Mouse (Mus musculus) embryonic facial prominence, embryonic 15.5 days (tissue): ENCODE results near the gene Hyal3. TPM values are rescaled to one million over a fixed set of nuclear protein-coding genes. Genes with fewer than 3 reads are reported as not detected.
A peak's percentile ranks its signal among the peaks of the same experiment; 100 is the strongest.
"Not testable (repeated sequence)": the region's sequence is repeated elsewhere in the genome, so short reads cannot be mapped to it uniquely, and the experiment has no call there.

Experiments
- ATAC-seq: fragments of 200-750 bp; cut with Nextera tagmentation; 2 replicates; pipeline ENCODE4 v1.8.0; 2017; ENCODE audit warnings: low read depth, moderate TSS enrichment; ENCODE audit not compliant: insufficient number of reproducible peaks, low FRiP score, low TSS enrichment
- H3K27ac ChIP-seq: fragments of 300-500 bp; sonication (generic); replicated peaks from 2 replicates; pipeline ENCODE4 v1.5.1; 2015; ENCODE audit warnings: mild to moderate bottlenecking, inconsistent platforms
- H3K27me3 ChIP-seq: fragments of 300-500 bp; sonication (generic); 2 replicates; pipeline ENCODE4 v1.6.1; 2015; ENCODE audit warnings: inconsistent platforms
- H3K36me3 ChIP-seq: fragments of 300-500 bp; sonication (generic); 2 replicates; pipeline ENCODE4 v1.6.1; 2015; ENCODE audit warnings: mild to moderate bottlenecking, inconsistent platforms
- H3K4me1 ChIP-seq: fragments of 300-500 bp; sonication (generic); 2 replicates; pipeline ENCODE4 v1.6.1; 2015; ENCODE audit warnings: inconsistent platforms
- H3K4me2 ChIP-seq: fragments of 300-500 bp; sonication (generic); replicated peaks from 2 replicates; pipeline ENCODE4 v1.6.1; 2015; ENCODE audit warnings: mild to moderate bottlenecking, inconsistent platforms
- H3K4me3 ChIP-seq: fragments of 300-500 bp; sonication (generic); replicated peaks from 2 replicates; pipeline ENCODE4 v1.5.1; 2015; ENCODE audit warnings: mild to moderate bottlenecking, inconsistent platforms
- H3K9ac ChIP-seq: fragments of 300-500 bp; sonication (generic); 2 replicates; pipeline ENCODE4 v1.6.1; 2015; ENCODE audit warnings: inconsistent platforms
- H3K9me3 ChIP-seq: fragments of 300-500 bp; sonication (generic); replicated peaks from 2 replicates; pipeline ENCODE4 v1.6.1; 2016; ENCODE audit warnings: inconsistent platforms
- WGBS: fragments of 180-500 bp; shearing (Covaris S2); methylation state at CpG from one replicate; pipeline ENCODE4 v1.1.7; 2015; 5-methylcytosine and 5-hydroxymethylcytosine counted together
- polyA plus RNA-seq: library from polyadenylated mRNA; unstranded; fragments of >200 nt; fragmentation: Nextera tagmentation; extraction: Ambion mirVana; gene quantifications from 2 replicates; pipeline ENCODE4 v1.2.1, GENCODE M21; 2015

The Hyal3 gene
- polyA plus RNA-seq, 1 experiment from 2014 or later = 2.0 TPM

DNA sequence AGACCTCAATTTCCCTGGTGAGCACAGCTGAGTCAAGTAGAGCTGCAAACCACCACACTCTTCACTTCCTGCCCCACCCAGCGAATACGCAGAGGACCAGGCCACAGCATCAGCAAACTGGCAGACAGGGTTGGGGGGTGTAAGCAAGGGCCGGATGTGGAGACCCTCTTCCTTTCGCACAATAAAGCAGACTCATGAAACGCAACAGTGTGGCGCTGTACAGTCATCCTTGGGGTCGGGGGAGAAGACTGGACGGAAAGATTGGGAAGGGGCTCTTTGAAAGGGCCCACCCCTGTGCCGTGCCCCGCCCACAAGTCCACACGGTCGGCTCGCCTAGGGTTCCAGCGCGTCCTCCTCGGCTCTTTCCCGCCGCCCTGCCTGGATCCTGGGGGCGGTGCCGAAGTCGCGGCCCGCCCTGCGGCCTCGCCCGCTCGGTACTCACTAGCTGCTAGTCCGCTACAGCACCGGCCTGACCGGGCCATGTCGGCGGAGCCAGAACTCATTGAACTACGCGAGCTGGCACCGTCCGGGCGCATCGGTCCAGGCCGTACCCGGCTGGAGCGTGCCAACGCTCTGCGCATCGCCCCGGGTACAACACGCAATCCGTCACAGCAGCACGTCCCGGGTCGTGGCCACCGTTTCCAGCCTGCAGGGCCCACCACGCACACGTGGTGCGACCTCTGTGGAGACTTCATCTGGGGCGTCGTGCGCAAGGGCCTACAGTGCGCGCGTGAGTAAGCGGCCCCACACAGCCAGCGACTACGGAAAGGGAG, 29.3 kb upstream of the Hyal3 start, which contains the start of gene Rassf1:
Gene Rassf1, plus strand, starts transcription at position 439 of the 773 bp plus-strand sequence.
- Histone ChIP-seq H3K27me3 (no peaks in the 10 kb centered on the region), H3K36me3 (no peaks in the 10 kb centered on the region), H3K4me1 (peaks cover 72% of the 10 kb centered on the region), H3K9me3 (no peaks in the 10 kb centered on the region), H3K4me3 (peak within 1 kb of the TSS; percentile 51), H3K27ac (peak within 1 kb of the TSS; percentile 85), H3K4me2 (peak within 1 kb of the TSS; percentile 92), H3K9ac (peak within 1 kb of the TSS; percentile 59)
- under 1% methylated on average over 63 of the region's 63 CpGs for WGBS
- ATAC-seq = peak; percentile 65

- Histone ChIP-seq H3K27me3 (no peaks in the 10 kb centered on the region), H3K27ac (peak overlapping the region; percentile 85), H3K36me3 (0 out of 2 replicates have a peak, but pooled peaks cover 3% of the 10 kb centered on the region), H3K4me2 (peak overlapping the region; percentile 92), H3K9ac (peak overlapping the region; percentile 59), H3K4me3 (peak overlapping the region; percentile 51), H3K9me3 (no peaks in the 10 kb centered on the region), H3K4me1 (peaks cover 72% of the 10 kb centered on the region)
- ATAC-seq = no peak
- 6% methylated on average over 8 of the region's 8 CpGs for WGBS
These were observed 28.7 kb upstream of the Hyal3 start for GRCm38 (mm10) chr9:107551890-107552355.

GRCm38 (mm10) chr9:107552690-107553393, 27.8 kb upstream of the Hyal3 start:
- Histone ChIP-seq H3K4me1 (peaks cover 70% of the 10 kb centered on the region), H3K9me3 (no peaks in the 10 kb centered on the region), H3K27me3 (no peaks in the 10 kb centered on the region), H3K9ac (no peak overlapping the region), H3K4me2 (peak overlapping the region; percentile 92), H3K4me3 (peak overlapping the region; percentile 83), H3K36me3 (peaks cover 10% of the 10 kb centered on the region), H3K27ac (peak overlapping the region; percentile 85; the same call in 1 of the 2 replicates)
- no peak for ATAC-seq
- WGBS = 80% methylated on average over 5 of the region's 5 CpGs

- peak overlapping the region; percentile 92 for H3K4me2 ChIP-seq
- 5% methylated on average over 37 of the region's 37 CpGs for WGBS
- peaks cover 68% of the 10 kb centered on the region for H3K4me1 ChIP-seq
- peaks cover 19% of the 10 kb centered on the region for H3K36me3 ChIP-seq
- peak; percentile 21 for ATAC-seq
- peak overlapping the region; percentile 97 for H3K27ac ChIP-seq
- H3K9me3 ChIP-seq = no peaks in the 10 kb centered on the region
- peak overlapping the region; percentile 83 for H3K4me3 ChIP-seq
- no peaks in the 10 kb centered on the region for H3K27me3 ChIP-seq
- H3K9ac ChIP-seq = peak overlapping the region; percentile 44; the same call in 1 of the 2 replicates
These were observed 26.9 kb upstream of the Hyal3 start for GRCm38 (mm10) chr9:107553541-107554318.

DNA sequence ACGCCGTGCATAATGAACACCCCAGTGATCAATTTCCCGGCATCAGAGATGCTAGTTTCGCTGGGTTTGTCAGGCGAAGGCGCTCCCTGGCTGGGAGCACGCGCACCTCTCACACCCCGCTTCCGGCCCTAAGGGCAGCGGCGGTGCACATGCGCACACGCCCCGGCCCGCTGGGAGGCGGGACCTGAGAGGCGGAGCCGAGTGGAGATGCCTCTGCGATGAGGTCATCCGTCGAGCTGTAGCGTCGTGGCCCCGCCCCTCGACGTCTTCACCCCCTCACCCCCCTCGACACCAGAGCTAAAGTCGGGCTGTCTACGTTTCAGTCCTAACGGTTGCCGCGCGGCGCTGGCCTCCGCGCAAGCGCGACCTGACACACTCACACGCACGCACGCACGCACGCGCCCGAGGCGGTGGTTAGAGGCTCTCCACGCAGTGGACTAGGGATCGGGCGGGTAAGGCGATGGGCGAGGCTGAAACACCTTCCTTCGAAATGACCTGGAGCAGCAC, 26.2 kb upstream of the Hyal3 start:
- Histone ChIP-seq H3K27ac (peak overlapping the region; percentile 97), H3K9ac (peak overlapping the region; percentile 71), H3K4me2 (peak overlapping the region; percentile 92), H3K4me1 (peaks cover 68% of the 10 kb centered on the region), H3K36me3 (peaks cover 26% of the 10 kb centered on the region), H3K9me3 (no peaks in the 10 kb centered on the region), H3K4me3 (peak overlapping the region; percentile 83), H3K27me3 (no peaks in the 10 kb centered on the region)
- under 1% methylated on average over 53 of the region's 53 CpGs for WGBS
- peak; percentile 92 for ATAC-seq

GRCm38 (mm10) chr9:107555031-107555457, 25.6 kb upstream of the Hyal3 start:
- H3K36me3 ChIP-seq = peaks cover 32% of the 10 kb centered on the region
- H3K4me3 ChIP-seq = peak overlapping the region; percentile 83
- H3K27me3 ChIP-seq = no peaks in the 10 kb centered on the region
- H3K9me3 ChIP-seq = no peaks in the 10 kb centered on the region
- peak overlapping the region; percentile 71 for H3K9ac ChIP-seq
- peaks cover 64% of the 10 kb centered on the region for H3K4me1 ChIP-seq
- H3K4me2 ChIP-seq = peak overlapping the region; percentile 92
- no peak; the same call in 1 of the 2 replicates for ATAC-seq
- peak overlapping the region; percentile 97 for H3K27ac ChIP-seq
- WGBS = under 1% methylated on average over 23 of the region's 23 CpGs

GRCm38 (mm10) chr9:107555701-107556100, 24.9 kb upstream of the Hyal3 start:
- no peaks in the 10 kb centered on the region for H3K27me3 ChIP-seq
- peak overlapping the region; percentile 92 for H3K4me2 ChIP-seq
- peak overlapping the region; percentile 97 for H3K27ac ChIP-seq
- no peaks in the 10 kb centered on the region for H3K9me3 ChIP-seq
- peaks cover 38% of the 10 kb centered on the region for H3K36me3 ChIP-seq
- peaks cover 58% of the 10 kb centered on the region for H3K4me1 ChIP-seq
- 28% methylated on average over 2 of the region's 2 CpGs for WGBS
- peak overlapping the region; percentile 83 for H3K4me3 ChIP-seq
- H3K9ac ChIP-seq = peak overlapping the region; percentile 71
- ATAC-seq = no peak

DNA sequence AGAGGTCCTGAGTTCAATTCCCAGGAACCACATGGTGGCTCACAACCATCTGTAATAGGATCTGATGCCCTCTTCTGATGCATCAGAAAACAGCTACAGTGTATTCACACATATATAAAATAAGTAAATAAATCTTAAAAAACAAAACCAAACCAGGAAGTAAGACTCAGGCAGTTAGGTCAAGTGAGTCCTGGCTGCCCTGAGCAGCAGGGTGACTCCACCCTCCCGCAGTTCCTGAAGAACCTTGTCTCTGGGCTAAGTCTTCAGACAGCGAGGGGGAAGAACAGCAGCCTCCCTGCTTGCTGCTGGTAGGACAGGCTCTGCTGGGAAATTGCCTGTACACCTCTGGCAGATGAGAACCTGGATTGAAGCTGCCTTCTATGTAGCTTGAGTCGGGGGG, 24.3 kb upstream of the Hyal3 start:
- no peak for ATAC-seq
- Histone ChIP-seq H3K4me3 (peak overlapping the region; percentile 83), H3K4me2 (peak overlapping the region; percentile 92), H3K9ac (0 out of 2 replicates have a peak overlapping the region, but pooled peaks have one; percentile 71), H3K36me3 (peaks cover 45% of the 10 kb centered on the region), H3K27ac (0 out of 2 replicates have a peak overlapping the region, but pooled peaks have one; percentile 5), H3K9me3 (no peaks in the 10 kb centered on the region), H3K27me3 (no peaks in the 10 kb centered on the region), H3K4me1 (peaks cover 51% of the 10 kb centered on the region)
- 62% methylated on average over 3 of the region's 3 CpGs for WGBS

DNA sequence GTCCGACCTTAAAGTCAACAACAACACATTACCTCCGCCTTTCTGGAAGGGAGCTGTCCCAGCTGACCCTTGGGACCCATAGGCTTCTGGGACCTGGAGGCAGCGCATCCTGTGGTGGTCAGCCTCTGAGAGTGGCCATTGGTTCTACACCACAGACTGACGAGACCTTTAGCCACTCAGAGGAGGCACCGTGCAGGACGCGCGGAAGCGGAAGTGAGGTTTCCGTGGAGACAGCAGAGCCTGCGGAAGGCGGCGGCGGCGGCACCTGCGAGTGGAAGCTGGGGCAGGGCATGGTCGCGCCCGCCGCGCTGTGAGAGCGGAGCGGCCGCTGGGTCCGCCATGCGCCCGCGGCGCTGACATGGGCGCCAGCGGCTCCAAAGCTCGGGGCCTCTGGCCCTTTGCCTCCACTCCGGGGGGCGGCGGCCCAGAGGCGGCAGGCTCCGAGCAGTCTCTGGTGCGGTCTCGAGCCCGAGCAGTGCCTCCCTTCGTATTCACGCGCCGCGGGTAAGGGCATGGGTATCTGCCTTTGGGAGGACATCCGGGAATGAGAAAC, 17.5 kb upstream of the Hyal3 start, which contains the start of gene Tusc2:
Gene Tusc2, plus strand, starts transcription at position 227 of the 553 bp plus-strand sequence.
- ATAC-seq = peak; percentile 91
- Histone ChIP-seq H3K4me1 (peaks cover 40% of the 10 kb centered on the region), H3K27ac (peak within 1 kb of the TSS; percentile 79), H3K4me3 (peak within 1 kb of the TSS; percentile 92), H3K9me3 (no peaks in the 10 kb centered on the region), H3K9ac (peak within 1 kb of the TSS; percentile 75), H3K4me2 (peak within 1 kb of the TSS; percentile 82), H3K27me3 (no peaks in the 10 kb centered on the region), H3K36me3 (peaks cover 55% of the 10 kb centered on the region)
- 1% methylated on average over 46 of the region's 46 CpGs for WGBS

DNA sequence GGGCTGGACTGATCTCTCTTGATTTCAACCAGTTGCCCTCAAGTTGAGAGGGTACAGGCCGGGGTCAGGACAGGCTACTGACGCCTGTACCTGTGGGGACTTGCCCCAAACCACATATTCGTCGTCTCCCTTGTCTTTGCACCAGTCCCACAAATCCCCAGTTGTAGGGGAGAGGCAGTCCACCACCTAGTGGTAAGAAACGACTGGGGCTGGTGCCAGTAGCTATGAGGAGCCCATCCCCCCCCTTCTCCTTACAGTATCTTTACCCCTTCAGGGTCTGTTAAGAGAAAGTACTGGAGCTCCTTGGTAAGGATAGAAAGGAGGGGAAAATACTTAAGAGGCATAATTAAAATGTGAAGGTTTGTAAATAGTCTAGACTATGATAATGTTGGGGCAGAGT, 15.1 kb upstream of the Hyal3 start:
- H3K4me1 ChIP-seq = peaks cover 51% of the 10 kb centered on the region
- H3K9me3 ChIP-seq, H3K9ac ChIP-seq, H3K27me3 ChIP-seq, H3K4me3 ChIP-seq, H3K4me2 ChIP-seq, ATAC-seq: not testable (repeated sequence)
- H3K27ac ChIP-seq = peak overlapping the region; percentile 31; the same call in 1 of the 2 replicates
- WGBS = 35% methylated on average over 5 of the region's 5 CpGs
- H3K36me3 ChIP-seq = peaks cover 31% of the 10 kb centered on the region
